Mouse (Mus musculus): Measurements from ENCODE around the gene Uba7. TPM values are rescaled to one million over a fixed set of nuclear protein-coding genes. Genes with fewer than 3 reads are reported as not detected.

Uba7 gene
- polyA plus RNA-seq, 1 experiment from 2014 or later, result 12.1 TPM

- DNase-seq (ENCODE audit: low spot score) (peak; percentile 72), ATAC-seq (ENCODE audit: insufficient read depth, low FRiP score, low TSS enrichment) (no peak)
- H3K36me3 ChIP-seq (ENCODE audit: control insufficient read depth, insufficient read depth, low read length), result no peaks in the 10 kb centered on the region; the same call in 1 of the 2 replicates
- WGBS, result 27% methylated on average over 4 of the region's 4 CpGs
- peak overlapping the region; percentile 91 for H3K27ac ChIP-seq (ENCODE audit: low read depth, low read length)
- H3K9me3 ChIP-seq (ENCODE audit: control insufficient read depth, low read length), result no peaks in the 10 kb centered on the region
- peak overlapping the region; percentile 79 for H3K4me2 ChIP-seq (ENCODE audit: low read depth)
- peaks cover 6% of the 10 kb centered on the region for H3K27me3 ChIP-seq (ENCODE audit: control insufficient read depth, insufficient read depth, low read length)
- H3K4me1 ChIP-seq (ENCODE audit: control insufficient read depth, insufficient read depth, low read length), result peaks cover 13% of the 10 kb centered on the region
- peak overlapping the region; percentile 66 for H3K4me3 ChIP-seq (ENCODE audit: low read depth, low read length)
- H3K9ac ChIP-seq (ENCODE audit: low read length), result peak overlapping the region; percentile 37; the same call in 1 of the 2 replicates
Observed at GRCm38 (mm10) chr9:107983421-107983890, 8.2 kb downstream of the Uba7 start.

GRCm38 (mm10) chr9:107984052-107984753 is 8.9 kb downstream of the Uba7 start:
- WGBS, result 61% methylated on average over 19 of the region's 19 CpGs
- Histone ChIP-seq H3K4me3 (ENCODE audit: low read depth, low read length) (peak overlapping the region; percentile 66), H3K36me3 (ENCODE audit: control insufficient read depth, insufficient read depth, low read length) (no peaks in the 10 kb centered on the region; the same call in 1 of the 2 replicates), H3K4me2 (ENCODE audit: low read depth) (peak overlapping the region; percentile 79), H3K27ac (ENCODE audit: low read depth, low read length) (peak overlapping the region; percentile 91), H3K9me3 (ENCODE audit: control insufficient read depth, low read length) (no peaks in the 10 kb centered on the region), H3K9ac (ENCODE audit: low read length) (peak overlapping the region; percentile 65), H3K27me3 (ENCODE audit: control insufficient read depth, insufficient read depth, low read length) (peaks cover 6% of the 10 kb centered on the region), H3K4me1 (ENCODE audit: control insufficient read depth, insufficient read depth, low read length) (peaks cover 13% of the 10 kb centered on the region)
- DNase-seq (ENCODE audit: low spot score) (no peak), ATAC-seq (ENCODE audit: insufficient read depth, low FRiP score, low TSS enrichment) (no peak)

GRCm38 (mm10) chr9:107984754-107985055 is 9.4 kb downstream of the Uba7 start:
- Histone ChIP-seq H3K4me1 (ENCODE audit: control insufficient read depth, insufficient read depth, low read length) (peaks cover 13% of the 10 kb centered on the region), H3K27me3 (ENCODE audit: control insufficient read depth, insufficient read depth, low read length) (peaks cover 6% of the 10 kb centered on the region), H3K36me3 (ENCODE audit: control insufficient read depth, insufficient read depth, low read length) (no peaks in the 10 kb centered on the region; the same call in 1 of the 2 replicates), H3K9me3 (ENCODE audit: control insufficient read depth, low read length) (no peaks in the 10 kb centered on the region), H3K27ac (ENCODE audit: low read depth, low read length) (peak overlapping the region; percentile 91; the same call in 1 of the 2 replicates), H3K9ac (ENCODE audit: low read length) (peak overlapping the region; percentile 65), H3K4me2 (ENCODE audit: low read depth) (peak overlapping the region; percentile 79), H3K4me3 (ENCODE audit: low read depth, low read length) (peak overlapping the region; percentile 66)
- 64% methylated on average over 9 of the region's 9 CpGs for WGBS
- no peak for ATAC-seq (ENCODE audit: insufficient read depth, low FRiP score, low TSS enrichment)
- DNase-seq (ENCODE audit: low spot score), result no peak

GRCm38 (mm10) chr9:107985131-107986119 is 10.1 kb downstream of the Uba7 start, which contains the start of gene Inka1:
Gene Inka1, minus strand, starts transcription at chr9:107985879.
- Histone ChIP-seq H3K27me3 (ENCODE audit: control insufficient read depth, insufficient read depth, low read length) (peaks cover 6% of the 10 kb centered on the region), H3K9ac (ENCODE audit: low read length) (peak within 1 kb of the TSS; percentile 65), H3K27ac (ENCODE audit: low read depth, low read length) (peak within 1 kb of the TSS; percentile 91), H3K36me3 (ENCODE audit: control insufficient read depth, insufficient read depth, low read length) (no peaks in the 10 kb centered on the region; the same call in 1 of the 2 replicates), H3K4me1 (ENCODE audit: control insufficient read depth, insufficient read depth, low read length) (peaks cover 13% of the 10 kb centered on the region), H3K4me3 (ENCODE audit: low read depth, low read length) (peak within 1 kb of the TSS; percentile 66), H3K9me3 (ENCODE audit: control insufficient read depth, low read length) (no peaks in the 10 kb centered on the region), H3K4me2 (ENCODE audit: low read depth) (peak within 1 kb of the TSS; percentile 79)
- under 1% methylated on average over 58 of the region's 58 CpGs for WGBS
- DNase-seq (ENCODE audit: low spot score) (peak; percentile 88), ATAC-seq (ENCODE audit: insufficient read depth, low FRiP score, low TSS enrichment) (peak; percentile 84)

GRCm38 (mm10) chr9:107986376-107986775 is 11.1 kb downstream of the Uba7 start:
- peaks cover 13% of the 10 kb centered on the region for H3K4me1 ChIP-seq (ENCODE audit: control insufficient read depth, insufficient read depth, low read length)
- ATAC-seq (ENCODE audit: insufficient read depth, low FRiP score, low TSS enrichment) (peak; percentile 42; the same call in 1 of the 2 replicates), DNase-seq (ENCODE audit: low spot score) (peak; percentile 85)
- 7% methylated on average over 18 of the region's 18 CpGs for WGBS
- H3K4me2 ChIP-seq (ENCODE audit: low read depth), result peak overlapping the region; percentile 79
- no peaks in the 10 kb centered on the region for H3K9me3 ChIP-seq (ENCODE audit: control insufficient read depth, low read length)
- H3K27ac ChIP-seq (ENCODE audit: low read depth, low read length), result no peak overlapping the region
- no peak overlapping the region for H3K9ac ChIP-seq (ENCODE audit: low read length)
- H3K4me3 ChIP-seq (ENCODE audit: low read depth, low read length), result peak overlapping the region; percentile 66; the same call in 1 of the 2 replicates
- no peaks in the 10 kb centered on the region; the same call in 1 of the 2 replicates for H3K36me3 ChIP-seq (ENCODE audit: control insufficient read depth, insufficient read depth, low read length)
- H3K27me3 ChIP-seq (ENCODE audit: control insufficient read depth, insufficient read depth, low read length), result peaks cover 6% of the 10 kb centered on the region

- Histone ChIP-seq H3K4me3 (ENCODE audit: low read depth, low read length) (no peak overlapping the region), H3K27me3 (ENCODE audit: control insufficient read depth, insufficient read depth, low read length) (peaks cover 6% of the 10 kb centered on the region), H3K4me1 (ENCODE audit: control insufficient read depth, insufficient read depth, low read length) (peaks cover 8% of the 10 kb centered on the region), H3K4me2 (ENCODE audit: low read depth) (no peak overlapping the region), H3K27ac (ENCODE audit: low read depth, low read length) (no peak overlapping the region), H3K36me3 (ENCODE audit: control insufficient read depth, insufficient read depth, low read length) (no peaks in the 10 kb centered on the region; the same call in 1 of the 2 replicates), H3K9ac (ENCODE audit: low read length) (no peak overlapping the region), H3K9me3 (ENCODE audit: control insufficient read depth, low read length) (no peaks in the 10 kb centered on the region)
- ATAC-seq (ENCODE audit: insufficient read depth, low FRiP score, low TSS enrichment), result no peak
- no peak for DNase-seq (ENCODE audit: low spot score)
- 65% methylated on average over 3 of the region's 3 CpGs for WGBS
Observed at GRCm38 (mm10) chr9:107987950-107988349, 12.6 kb downstream of the Uba7 start.

GRCm38 (mm10) chr9:107992197-107992596 is 16.9 kb downstream of the Uba7 start, which contains the start of gene Cdhr4:
Gene Cdhr4, plus strand, starts transcription at chr9:107992497.
- Histone ChIP-seq H3K27me3 (ENCODE audit: control insufficient read depth, insufficient read depth, low read length) (no peaks in the 10 kb centered on the region), H3K36me3 (ENCODE audit: control insufficient read depth, insufficient read depth, low read length) (no peaks in the 10 kb centered on the region), H3K27ac (ENCODE audit: low read depth, low read length) (no peak within 1 kb of the TSS), H3K4me2 (ENCODE audit: low read depth) (no peak within 1 kb of the TSS), H3K4me1 (ENCODE audit: control insufficient read depth, insufficient read depth, low read length) (no peaks in the 10 kb centered on the region), H3K9me3 (ENCODE audit: control insufficient read depth, low read length) (no peaks in the 10 kb centered on the region), H3K4me3 (ENCODE audit: low read depth, low read length) (no peak within 1 kb of the TSS), H3K9ac (ENCODE audit: low read length) (no peak within 1 kb of the TSS)
- 57% methylated on average over 2 of the region's 2 CpGs for WGBS
- no peak for DNase-seq (ENCODE audit: low spot score)
- no peak for ATAC-seq (ENCODE audit: insufficient read depth, low FRiP score, low TSS enrichment)

GRCm38 (mm10) chr9:107993013-107993412 is 17.7 kb downstream of the Uba7 start:
- no peak for ATAC-seq (ENCODE audit: insufficient read depth, low FRiP score, low TSS enrichment)
- H3K4me2 ChIP-seq (ENCODE audit: low read depth), result no peak overlapping the region
- DNase-seq (ENCODE audit: low spot score), result no peak
- no peaks in the 10 kb centered on the region for H3K4me1 ChIP-seq (ENCODE audit: control insufficient read depth, insufficient read depth, low read length)
- H3K9ac ChIP-seq (ENCODE audit: low read length), result no peak overlapping the region
- WGBS, result 76% methylated on average over 11 of the region's 11 CpGs
- no peak overlapping the region for H3K4me3 ChIP-seq (ENCODE audit: low read depth, low read length)
- no peak overlapping the region for H3K27ac ChIP-seq (ENCODE audit: low read depth, low read length)
- no peaks in the 10 kb centered on the region for H3K27me3 ChIP-seq (ENCODE audit: control insufficient read depth, insufficient read depth, low read length)
- H3K9me3 ChIP-seq (ENCODE audit: control insufficient read depth, low read length), result no peaks in the 10 kb centered on the region
- H3K36me3 ChIP-seq (ENCODE audit: control insufficient read depth, insufficient read depth, low read length), result no peaks in the 10 kb centered on the region
